Mouse (Mus musculus) E14TG2a.4 (cell line): ENCODE measurements around the gene Lpar5.
A peak's percentile ranks its signal among the peaks of the same experiment; 100 is the strongest.

Source experiments
- H3K27me3 ChIP-seq: 2 replicates; pipeline ENCODE4 v1.6.1; 2014; ENCODE audit warnings: low read length, control low read depth; ENCODE audit not compliant: insufficient read depth
- H3K36me3 ChIP-seq: 2 replicates; pipeline ENCODE4 v1.6.1; 2014; ENCODE audit warnings: low read length, control low read depth; ENCODE audit not compliant: insufficient read depth
- H3K4me1 ChIP-seq: replicated peaks from 2 replicates; pipeline ENCODE4 v1.6.1; 2014; ENCODE audit warnings: low read depth, low read length, control low read depth
- H3K4me3 ChIP-seq: replicated peaks from 2 replicates; pipeline ENCODE4 v1.5.1; 2014; ENCODE audit warnings: mild to moderate bottlenecking, low read length
- H3K9me3 ChIP-seq: 2 replicates; pipeline ENCODE4 v1.6.1; 2014; ENCODE audit warnings: low read length, control low read depth
- CTCF ChIP-seq: conservative IDR thresholded peaks from 2 replicates; pipeline ENCODE4 v1.5.1; 2014; ENCODE audit warnings: low read length
- NANOG ChIP-seq: IDR thresholded peaks from 2 replicates; pipeline ENCODE4 v1.6.1; 2014; ENCODE audit warnings: borderline replicate concordance, low read length, mixed read lengths
- POU5F1 ChIP-seq: IDR thresholded peaks from 2 replicates; pipeline ENCODE4 v1.6.1; 2014; ENCODE audit warnings: low read length, borderline replicate concordance

Lpar5 gene

GRCm38 (mm10) chr6:125098513-125098912 is 30.8 kb downstream of the Lpar5 start:
- Histone ChIP-seq H3K9me3 (no peaks in the 10 kb centered on the region), H3K36me3 (peaks cover 65% of the 10 kb centered on the region), H3K4me1 (peaks cover 71% of the 10 kb centered on the region), H3K27me3 (no peaks in the 10 kb centered on the region), H3K4me3 (peak overlapping the region; percentile 95)
- no peak for TF ChIP-seq POU5F1
- no peak for TF ChIP-seq CTCF
- TF ChIP-seq NANOG, result no peak

- peaks cover 75% of the 10 kb centered on the region for H3K36me3 ChIP-seq
- peaks cover 61% of the 10 kb centered on the region for H3K4me1 ChIP-seq
- peak overlapping the region; percentile 46 for H3K4me3 ChIP-seq
- H3K9me3 ChIP-seq, result no peaks in the 10 kb centered on the region
- no peaks in the 10 kb centered on the region for H3K27me3 ChIP-seq
- no peak for TF ChIP-seq CTCF
- no peak for TF ChIP-seq POU5F1
- no peak for TF ChIP-seq NANOG
Observed at GRCm38 (mm10) chr6:125099421-125099971, 31.8 kb downstream of the Lpar5 start.

GRCm38 (mm10) chr6:125101444-125101843 is 33.7 kb downstream of the Lpar5 start:
- H3K4me1 ChIP-seq, result peaks cover 54% of the 10 kb centered on the region
- H3K4me3 ChIP-seq, result peak overlapping the region; percentile 6; the same call in 1 of the 2 replicates
- no peak for TF ChIP-seq POU5F1
- TF ChIP-seq NANOG, result no peak
- TF ChIP-seq CTCF, result no peak
- no peaks in the 10 kb centered on the region for H3K9me3 ChIP-seq
- no peaks in the 10 kb centered on the region for H3K27me3 ChIP-seq
- H3K36me3 ChIP-seq, result peaks cover 94% of the 10 kb centered on the region

- Histone ChIP-seq H3K9me3 (no peaks in the 10 kb centered on the region), H3K36me3 (peaks cover 100% of the 10 kb centered on the region), H3K27me3 (no peaks in the 10 kb centered on the region), H3K4me3 (no peak overlapping the region), H3K4me1 (peaks cover 41% of the 10 kb centered on the region)
- TF ChIP-seq POU5F1 (no peak), NANOG (no peak), CTCF (no peak)
Observed at GRCm38 (mm10) chr6:125104223-125104622, 36.5 kb downstream of the Lpar5 start.

GRCm38 (mm10) chr6:125107705-125108104 is 40.0 kb downstream of the Lpar5 start:
- Histone ChIP-seq H3K27me3 (no peaks in the 10 kb centered on the region), H3K4me1 (peaks cover 13% of the 10 kb centered on the region), H3K36me3 (peaks cover 100% of the 10 kb centered on the region), H3K4me3 (no peak overlapping the region), H3K9me3 (no peaks in the 10 kb centered on the region)
- TF ChIP-seq POU5F1 (no peak), CTCF (peak; percentile 77)

GRCm38 (mm10) chr6:125109371-125109770 is 41.7 kb downstream of the Lpar5 start:
- Histone ChIP-seq H3K9me3 (no peaks in the 10 kb centered on the region), H3K27me3 (no peaks in the 10 kb centered on the region), H3K4me1 (peaks cover 13% of the 10 kb centered on the region), H3K4me3 (no peak overlapping the region), H3K36me3 (peaks cover 100% of the 10 kb centered on the region)
- TF ChIP-seq POU5F1 (no peak), NANOG (no peak), CTCF (no peak)

GRCm38 (mm10) chr6:125110927-125111326 is 43.2 kb downstream of the Lpar5 start:
- Histone ChIP-seq H3K4me1 (peaks cover 13% of the 10 kb centered on the region), H3K9me3 (no peaks in the 10 kb centered on the region), H3K4me3 (no peak overlapping the region), H3K27me3 (no peaks in the 10 kb centered on the region), H3K36me3 (peaks cover 100% of the 10 kb centered on the region)
- TF ChIP-seq CTCF (peak; percentile 52), NANOG (no peak), POU5F1 (no peak)

- Histone ChIP-seq H3K9me3 (no peaks in the 10 kb centered on the region), H3K27me3 (no peaks in the 10 kb centered on the region), H3K4me3 (no peak overlapping the region), H3K4me1 (peaks cover 13% of the 10 kb centered on the region), H3K36me3 (peaks cover 100% of the 10 kb centered on the region)
- TF ChIP-seq POU5F1 (no peak), NANOG (no peak), CTCF (no peak)
Observed at GRCm38 (mm10) chr6:125112553-125112952, 44.8 kb downstream of the Lpar5 start.

GRCm38 (mm10) chr6:125119387-125119786 is 51.7 kb downstream of the Lpar5 start:
- H3K27me3 ChIP-seq, result no peaks in the 10 kb centered on the region
- no peaks in the 10 kb centered on the region for H3K9me3 ChIP-seq
- peaks cover 100% of the 10 kb centered on the region for H3K36me3 ChIP-seq
- peaks cover 7% of the 10 kb centered on the region for H3K4me1 ChIP-seq
- TF ChIP-seq POU5F1 (no peak), NANOG (no peak), CTCF (no peak)
- H3K4me3 ChIP-seq, result no peak overlapping the region
